In genomic region chr7:35317729-35318609, GRCm38 (mm10) we compare ENCODE assay signal across 8 mouse cellular contexts. TPM values are rescaled to one million over a fixed set of nuclear protein-coding genes. Genes with fewer than 3 reads are reported as not detected.
DNase-seq lines count a peak whose midpoint lies in the region; ATAC-seq and TF ChIP-seq lines count a peak whose summit lies in the region.

TSS of gene Gpatch1 (minus strand) at chr7:35318440.

- in situ Hi-C loops in Patski (cut with MboI; ENCODE audit: low pct_unique_long_range_greater_than_20kb) = loop anchor here (10.0 kb wide), 1 partner anchor 237 kb away; the partner anchor contains the start of gene Nudt19

- H3K4me2 ChIP-seq in hindbrain, embryonic 13.5 days = peak within 1 kb of the TSS; percentile 76

- H3K4me3 ChIP-seq in hindbrain, embryonic 13.5 days = peak within 1 kb of the TSS; percentile 89

- H3K4me1 ChIP-seq in hindbrain, embryonic 13.5 days (replicated peaks) = peaks cover 17% of the 10 kb centered on the region

- H3K36me3 ChIP-seq in hindbrain, embryonic 13.5 days = no peaks in the 10 kb centered on the region

- ATAC-seq in Patski = peak; percentile 85
- peak; percentile 83 for ATAC-seq in hindbrain, embryonic 13.5 days (ENCODE audit: low FRiP score)

- TF ChIP-seq CTCF in Patski (IDR thresholded peaks at IDR 0.05) = no peak

- POLR2A ChIA-PET in Patski (lab: Charles Lee) = interaction anchor here (0.6 kb wide), 1 partner anchor 511 kb away, joined by 5 read pairs; no protein-coding TSS in a partner anchor

- H3K9ac ChIP-seq in hindbrain, embryonic 13.5 days = peak within 1 kb of the TSS; percentile 89

- no peak for DNase-seq in Patski (ENCODE audit: low read depth, low spot score)
- peak; percentile 97 to 98 for DNase-seq in cerebellum, postnatal 14 days
- peak; percentile 87 to 94 for DNase-seq in frontal cortex, postnatal 14 days (ENCODE audit: low spot score in 2 of 2)
- peak; percentile 98 to 99 for DNase-seq in layer of hippocampus, postnatal 25 days (ENCODE audit: extremely low spot score in 1 of 2, low spot score in 1 of 2)
- DNase-seq in lung, postnatal 14 days = peak; percentile 97
- peak; percentile 90 for DNase-seq in ovary, postnatal 36 days (ENCODE audit: low spot score)
- peak; percentile 95 for DNase-seq in thymus, postnatal 14 days

- H3K27me3 ChIP-seq in Patski = no peaks in the 10 kb centered on the region
- H3K27me3 ChIP-seq in hindbrain, embryonic 13.5 days = no peaks in the 10 kb centered on the region

- H3K9me3 ChIP-seq in hindbrain, embryonic 13.5 days = no peaks in the 10 kb centered on the region

- CTCF ChIA-PET in Patski (lab: Charles Lee) = interaction anchor here (1.4 kb wide), 2 partner anchors 12 to 24 kb away, joined by 3 to 6 read pairs; no protein-coding TSS in a partner anchor

- peak within 1 kb of the TSS; percentile 85 for H3K27ac ChIP-seq in hindbrain, embryonic 13.5 days

- WGBS in hindbrain, embryonic 13.5 days = under 1% methylated on average over 39 of the region's 39 CpGs

RNA-seq across cellular contexts. Expression of gene Gpatch1, which starts in this region (rescaled TPM):
- 15.5 TPM for polyA plus RNA-seq in Patski (2021)
- polyA plus RNA-seq in hindbrain, embryonic 13.5 days (2015; fragmentation: Nextera tagmentation; extraction: Ambion mirVana) = 20.7 and 21.4 TPM in 2 replicates
- 10 to 100 TPM; 24.2 to 24.4 TPM for total RNA-seq in layer of hippocampus, postnatal 25 days (2021)
